Mouse (Mus musculus) liver, embryonic 14.5 days (tissue): ENCODE measurements around the gene Gapt.
A peak's percentile ranks its signal among the peaks of the same experiment; 100 is the strongest.

Experiments
- CTCF ChIP-seq: IDR thresholded peaks from 2 replicates; pipeline ENCODE4 v1.5.1; 2016; ENCODE audit warnings: antibody characterized with exemption, low read depth, control low read depth
- EP300 ChIP-seq: IDR thresholded peaks from 2 replicates; pipeline ENCODE4 v1.6.1; 2016; ENCODE audit warnings: antibody characterized with exemption, low read depth

DNA sequence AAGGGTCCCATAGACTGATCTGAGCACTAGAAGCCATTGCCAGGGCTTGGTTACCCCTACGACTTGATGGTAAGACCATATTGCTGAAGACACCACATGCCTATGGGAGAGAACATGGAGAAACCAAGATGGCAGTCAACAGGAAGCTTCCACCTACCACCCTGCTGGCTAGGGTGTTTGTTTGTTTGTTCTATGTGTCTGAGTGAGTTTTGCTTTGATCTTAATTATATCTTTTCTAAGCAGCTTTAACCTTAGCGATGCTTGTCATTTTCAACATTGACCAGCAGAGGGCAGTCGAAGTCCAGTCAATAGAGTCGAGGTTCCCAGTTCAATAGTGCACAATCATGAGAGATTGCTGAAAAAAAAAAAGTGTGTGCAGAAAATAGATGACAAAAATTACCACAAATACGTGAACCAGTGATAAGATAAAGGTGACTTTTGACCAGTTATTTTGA, 25.5 kb upstream of the Gapt start:
- peak; percentile 70 for TF ChIP-seq CTCF
- no peak for TF ChIP-seq EP300
